In genomic region chr9:29415578-29415977, GRCm38 (mm10) we compare ENCODE assay signal across 16 mouse cellular contexts.
A peak's percentile ranks its signal among the peaks of the same experiment; 100 is the strongest.
DNase-seq lines count a peak whose midpoint lies in the region; ATAC-seq and TF ChIP-seq lines count a peak whose summit lies in the region.
"Had no signal": no experiment of that assay in that cellular context is flagged by ENCODE, and none has a peak within 500 bp of the region (broad histone marks: within the 10 kb centered on the region; RNA-seq: fewer than 3 reads in every experiment).

No protein-coding gene starts in this region.

- H3K27me3 ChIP-seq in forebrain, embryonic 14.5 days (replicated peaks; ENCODE audit: control insufficient read depth, insufficient read depth, low read length) = peaks cover 8% of the 10 kb centered on the region; the same call in 1 of the 2 replicates
- peaks cover 17% of the 10 kb centered on the region for H3K27me3 ChIP-seq in forebrain, embryonic 16.5 days (replicated peaks; ENCODE audit: control insufficient read depth, insufficient read depth, low read length)
- H3K27me3 ChIP-seq in hindbrain, postnatal 0 days (ENCODE audit: insufficient read depth, low read length) = no peaks in the 10 kb centered on the region
- H3K27me3 ChIP-seq in hindbrain, embryonic 13.5 days = peaks cover 21% of the 10 kb centered on the region
- 0 out of 2 replicates have a peak, but pooled peaks cover 4% of the 10 kb centered on the region for H3K27me3 ChIP-seq in midbrain, embryonic 14.5 days (ENCODE audit: control insufficient read depth, insufficient read depth, low read length)
- H3K27me3 ChIP-seq in midbrain, embryonic 11.5 days (ENCODE audit: control insufficient read depth, insufficient read depth, low read length) = peaks cover 11% of the 10 kb centered on the region; the same call in 1 of the 2 replicates
- H3K27me3 ChIP-seq: CH12.LX had no signal

- H3K36me3 ChIP-seq in forebrain, embryonic 14.5 days (ENCODE audit: control insufficient read depth, insufficient read depth, low read length) = no peaks in the 10 kb centered on the region
- H3K36me3 ChIP-seq in forebrain, embryonic 16.5 days (ENCODE audit: control insufficient read depth, insufficient read depth) = no peaks in the 10 kb centered on the region
- no peaks in the 10 kb centered on the region for H3K36me3 ChIP-seq in hindbrain, postnatal 0 days (ENCODE audit: insufficient read depth, low read length)
- no peaks in the 10 kb centered on the region for H3K36me3 ChIP-seq in hindbrain, embryonic 13.5 days
- H3K36me3 ChIP-seq in midbrain, embryonic 14.5 days (ENCODE audit: control insufficient read depth, insufficient read depth, low read length) = no peaks in the 10 kb centered on the region
- no peaks in the 10 kb centered on the region for H3K36me3 ChIP-seq in midbrain, embryonic 11.5 days (ENCODE audit: control insufficient read depth, insufficient read depth, low read length)
- H3K36me3 ChIP-seq: midbrain, embryonic 12.5 days had no signal

- peak; percentile 54 for DNase-seq in forebrain, embryonic 14.5 days (ENCODE audit: low spot score)
- peak; percentile 58 for DNase-seq in hindbrain, postnatal 0 days (ENCODE audit: low spot score)
- peak; percentile 68 for DNase-seq in midbrain, embryonic 14.5 days
- DNase-seq in midbrain, embryonic 11.5 days (ENCODE audit: low spot score, missing footprints) = no peak
- peak; percentile 46 for DNase-seq in brain, embryonic 18.5 days (ENCODE audit: low read depth, low spot score)
- no peak for DNase-seq in adrenal gland, adult 2 months
- DNase-seq: gastrocnemius, postnatal 14 days; heart, postnatal 36 days; kidney, adult 2 months; right cerebral cortex, postnatal 4 days had no signal

- 0 out of 2 replicates have a peak, but pooled peaks cover 4% of the 10 kb centered on the region for H3K4me1 ChIP-seq in forebrain, embryonic 14.5 days (ENCODE audit: control insufficient read depth, insufficient read depth, low read length)
- H3K4me1 ChIP-seq in forebrain, embryonic 16.5 days (replicated peaks; ENCODE audit: control insufficient read depth, insufficient read depth, low read length) = peaks cover 18% of the 10 kb centered on the region
- 0 out of 2 replicates have a peak, but pooled peaks cover 3% of the 10 kb centered on the region for H3K4me1 ChIP-seq in hindbrain, postnatal 0 days (ENCODE audit: insufficient read depth, low read length)
- H3K4me1 ChIP-seq in hindbrain, embryonic 13.5 days (replicated peaks) = peaks cover 29% of the 10 kb centered on the region
- peaks cover 21% of the 10 kb centered on the region for H3K4me1 ChIP-seq in midbrain, embryonic 14.5 days (ENCODE audit: control insufficient read depth, insufficient read depth, low read length)
- H3K4me1 ChIP-seq in midbrain, embryonic 11.5 days (ENCODE audit: control insufficient read depth, insufficient read depth, low read length) = peaks cover 7% of the 10 kb centered on the region

- H3K9ac ChIP-seq in forebrain, embryonic 14.5 days (ENCODE audit: low read length) = no peak overlapping the region
- H3K9ac ChIP-seq in forebrain, embryonic 16.5 days (replicated peaks; ENCODE audit: low read depth, low read length) = no peak overlapping the region
- H3K9ac ChIP-seq in hindbrain, postnatal 0 days (replicated peaks; ENCODE audit: low read length) = no peak overlapping the region
- H3K9ac ChIP-seq in hindbrain, embryonic 13.5 days = no peak overlapping the region
- H3K9ac ChIP-seq in midbrain, embryonic 14.5 days (replicated peaks; ENCODE audit: low read length) = no peak overlapping the region
- no peak overlapping the region for H3K9ac ChIP-seq in midbrain, embryonic 11.5 days (ENCODE audit: low read length)
- H3K9ac ChIP-seq: liver, embryonic 14.5 days; midbrain, embryonic 12.5 days had no signal

- no peak overlapping the region for H3K4me3 ChIP-seq in forebrain, embryonic 14.5 days (ENCODE audit: low read depth, low read length)
- H3K4me3 ChIP-seq in forebrain, embryonic 16.5 days (replicated peaks; ENCODE audit: low read length) = no peak overlapping the region
- H3K4me3 ChIP-seq in hindbrain, postnatal 0 days (ENCODE audit: low read length) = no peak overlapping the region
- no peak overlapping the region for H3K4me3 ChIP-seq in hindbrain, embryonic 13.5 days
- H3K4me3 ChIP-seq in midbrain, embryonic 14.5 days (replicated peaks; ENCODE audit: low read depth, low read length) = no peak overlapping the region
- no peak overlapping the region for H3K4me3 ChIP-seq in midbrain, embryonic 11.5 days (ENCODE audit: low read depth, low read length)
- H3K4me3 ChIP-seq: midbrain, embryonic 12.5 days; myocyte had no signal

- no peak for ATAC-seq in forebrain, embryonic 14.5 days
- no peak for ATAC-seq in forebrain, embryonic 16.5 days
- ATAC-seq in hindbrain, postnatal 0 days = no peak
- ATAC-seq in hindbrain, embryonic 13.5 days (ENCODE audit: low FRiP score) = no peak
- no peak for ATAC-seq in midbrain, embryonic 14.5 days (ENCODE audit: low FRiP score, low TSS enrichment)
- ATAC-seq in midbrain, embryonic 11.5 days (ENCODE audit: low FRiP score) = no peak

- H3K9me3 ChIP-seq in forebrain, embryonic 14.5 days (replicated peaks; ENCODE audit: control insufficient read depth, low read length) = no peaks in the 10 kb centered on the region
- no peaks in the 10 kb centered on the region for H3K9me3 ChIP-seq in forebrain, embryonic 16.5 days (ENCODE audit: control insufficient read depth, low read length)
- no peaks in the 10 kb centered on the region for H3K9me3 ChIP-seq in hindbrain, postnatal 0 days (ENCODE audit: low read length)
- H3K9me3 ChIP-seq in hindbrain, embryonic 13.5 days = no peaks in the 10 kb centered on the region
- H3K9me3 ChIP-seq in midbrain, embryonic 14.5 days (ENCODE audit: control insufficient read depth, low read length) = no peaks in the 10 kb centered on the region
- no peaks in the 10 kb centered on the region for H3K9me3 ChIP-seq in midbrain, embryonic 11.5 days (ENCODE audit: control insufficient read depth, low read length)
- H3K9me3 ChIP-seq: midbrain, embryonic 12.5 days had no signal

- 80% methylated on average over 2 of the region's 2 CpGs for WGBS in forebrain, embryonic 14.5 days
- 71% methylated on average over 2 of the region's 2 CpGs for WGBS in forebrain, embryonic 16.5 days
- WGBS in hindbrain, postnatal 0 days = 68% methylated on average over 2 of the region's 2 CpGs
- 72% methylated on average over 2 of the region's 2 CpGs for WGBS in hindbrain, embryonic 13.5 days
- 81% methylated on average over 2 of the region's 2 CpGs for WGBS in midbrain, embryonic 14.5 days
- 72% methylated on average over 2 of the region's 2 CpGs for WGBS in midbrain, embryonic 11.5 days

- no peak overlapping the region for H3K27ac ChIP-seq in forebrain, embryonic 14.5 days (ENCODE audit: low read depth, low read length)
- no peak overlapping the region for H3K27ac ChIP-seq in forebrain, embryonic 16.5 days (ENCODE audit: low read length)
- no peak overlapping the region for H3K27ac ChIP-seq in hindbrain, postnatal 0 days
- no peak overlapping the region; the same call in 1 of the 2 replicates for H3K27ac ChIP-seq in hindbrain, embryonic 13.5 days
- no peak overlapping the region for H3K27ac ChIP-seq in midbrain, embryonic 14.5 days (replicated peaks; ENCODE audit: low read depth, low read length)
- H3K27ac ChIP-seq in midbrain, embryonic 11.5 days (ENCODE audit: low read depth, low read length) = no peak overlapping the region
- H3K27ac ChIP-seq: liver, embryonic 14.5 days; midbrain, embryonic 12.5 days had no signal

- peak; percentile 57 for TF ChIP-seq CTCF in hindbrain, postnatal 0 days (IDR thresholded peaks at IDR 0.05; ENCODE audit: low read depth)

- H3K4me2 ChIP-seq in forebrain, embryonic 14.5 days (ENCODE audit: low read length) = no peak overlapping the region
- H3K4me2 ChIP-seq in forebrain, embryonic 16.5 days (ENCODE audit: low read length) = no peak overlapping the region
- no peak overlapping the region for H3K4me2 ChIP-seq in hindbrain, postnatal 0 days (ENCODE audit: low read depth, low read length)
- H3K4me2 ChIP-seq in hindbrain, embryonic 13.5 days = no peak overlapping the region
- H3K4me2 ChIP-seq in midbrain, embryonic 14.5 days (ENCODE audit: low read length) = no peak overlapping the region
- H3K4me2 ChIP-seq in midbrain, embryonic 11.5 days = no peak overlapping the region
- H3K4me2 ChIP-seq: midbrain, embryonic 12.5 days had no signal

Comparison
In these comparisons a context has a peak if more than half of its experiments do, and no peak if none do; other contexts are left out.
1. DNase-seq: peak in forebrain, embryonic 14.5 days (single experiment), hindbrain, postnatal 0 days (single experiment), midbrain, embryonic 14.5 days (single experiment) and brain, embryonic 18.5 days (single experiment); none in midbrain, embryonic 11.5 days (single experiment) and adrenal gland, adult 2 months (single experiment).